Mouse (Mus musculus): ENCODE measurements at regions not wholly inside any gene's neighbourhood (a gene's known extent, or its start where the extent isn't known, plus 50 kb on each side); places are given as distances from the start of the nearest gene placed in this dataset.

DNA sequence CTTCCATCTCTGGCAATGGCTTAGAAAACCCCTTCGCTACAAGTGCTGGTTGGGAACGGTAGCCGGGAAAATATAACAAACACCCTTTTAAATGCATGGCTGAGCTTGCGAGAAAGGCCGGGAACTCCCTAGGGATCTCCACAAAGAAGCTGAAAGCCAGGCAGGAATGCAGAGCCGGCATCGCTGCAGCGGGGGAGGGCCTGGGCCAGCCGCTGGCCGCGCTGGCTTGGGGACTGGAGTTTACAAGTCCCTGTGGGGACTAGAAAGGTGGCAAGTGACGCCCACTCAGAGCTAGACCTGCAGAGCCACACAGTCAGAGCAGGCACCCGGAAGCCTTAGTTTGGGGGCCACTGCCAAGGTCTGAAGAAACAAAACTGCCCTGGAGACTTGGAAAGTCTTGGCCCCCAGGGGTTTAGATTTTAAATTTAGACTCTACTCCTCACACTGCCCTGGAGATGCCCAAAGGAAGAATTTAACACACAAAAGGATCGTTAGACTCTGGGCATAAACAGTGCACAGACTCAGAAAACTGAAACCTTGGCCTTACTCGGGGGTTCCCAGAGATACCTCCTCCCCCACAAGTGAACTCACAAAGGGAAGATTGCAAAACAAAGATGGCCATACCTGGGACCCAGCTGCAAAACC is 59.4 kb downstream of the 1700001O22Rik start:
- no peaks in the 10 kb centered on the region for H3K36me3 ChIP-seq (ENCODE audit: control insufficient read depth, insufficient read depth, low read length, poor library complexity, severe bottlenecking)
- H3K27me3 ChIP-seq (ENCODE audit: control insufficient read depth, insufficient read depth, low read length, poor library complexity, severe bottlenecking): no peaks in the 10 kb centered on the region
- DNase-seq (ENCODE audit: low read depth, low spot score): no peak

DNA sequence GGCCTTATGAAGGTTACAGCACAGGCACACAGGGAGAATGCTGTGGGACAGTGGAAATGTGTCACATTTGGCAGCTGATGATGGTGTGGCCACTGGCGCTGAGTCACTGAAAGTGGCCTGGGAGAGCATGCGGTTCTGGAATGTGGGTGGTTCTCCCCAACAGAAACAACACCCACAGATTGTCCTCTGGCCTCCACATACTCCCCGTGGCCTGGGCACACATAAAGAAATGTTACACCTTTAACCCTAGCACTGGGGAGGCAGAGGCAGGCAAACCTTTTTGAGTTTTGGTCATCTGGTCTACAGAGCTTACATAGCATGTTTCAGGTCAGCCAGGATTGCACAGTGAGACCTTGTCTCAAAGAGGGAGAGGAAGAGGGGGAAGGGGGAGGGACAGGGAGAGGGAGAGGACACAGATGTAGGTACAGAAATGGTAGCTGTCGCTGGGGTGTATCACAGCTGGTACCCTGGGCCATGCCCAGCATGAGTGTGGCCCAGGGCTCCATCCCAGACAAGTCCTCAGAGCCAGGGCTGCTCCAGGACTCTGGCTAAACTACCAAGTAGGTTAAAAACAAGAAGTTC is 60.1 kb downstream of the 1700001O22Rik start:
- no peaks in the 10 kb centered on the region for H3K36me3 ChIP-seq (ENCODE audit: control insufficient read depth, insufficient read depth, low read length, poor library complexity, severe bottlenecking)
- H3K27me3 ChIP-seq (ENCODE audit: control insufficient read depth, insufficient read depth, low read length, poor library complexity, severe bottlenecking): no peaks in the 10 kb centered on the region
- no peak for DNase-seq (ENCODE audit: low read depth, low spot score)

DNA sequence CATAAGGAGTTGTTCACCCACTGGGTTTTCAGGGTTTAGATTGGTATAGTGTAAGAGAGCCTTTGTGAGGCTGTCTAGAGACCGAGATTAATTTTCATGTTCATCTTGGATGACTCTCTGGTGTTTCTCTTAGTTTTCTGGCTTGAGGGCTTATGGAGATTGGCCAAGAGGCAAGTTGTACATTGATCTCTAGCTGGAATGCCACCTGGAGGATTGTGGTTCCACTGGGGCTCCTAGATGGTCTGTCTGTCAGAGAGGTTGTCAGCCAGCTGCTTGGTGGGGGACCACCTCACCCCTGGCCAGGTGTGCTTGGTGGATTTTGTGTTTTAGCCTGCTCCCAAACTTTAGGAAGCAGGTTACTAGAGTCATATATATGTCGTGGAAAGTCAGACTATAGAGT is 62.0 kb downstream of the 1700001O22Rik start:
- DNase-seq (ENCODE audit: low read depth, low spot score): no peak

DNA sequence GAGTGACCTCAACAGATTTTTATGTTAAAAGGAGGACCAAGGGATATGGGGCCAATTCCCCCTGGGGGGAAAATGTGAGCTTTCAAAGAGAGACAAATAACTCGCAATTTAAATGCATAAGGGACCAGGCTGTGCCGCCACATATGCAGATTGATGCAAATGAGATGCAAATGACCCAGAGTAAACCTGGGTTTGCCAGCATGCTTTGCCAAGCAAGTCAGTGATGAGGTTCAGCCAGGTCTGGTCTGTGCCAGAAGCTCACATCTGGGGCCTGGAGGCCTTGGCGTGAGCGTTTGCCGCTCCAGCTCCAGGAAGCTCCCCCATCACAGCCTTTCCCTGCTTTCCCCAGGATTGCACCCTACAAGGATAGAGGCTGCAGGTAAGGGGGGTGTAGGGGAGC is 65.7 kb downstream of the 1700001O22Rik start:
- Histone ChIP-seq H3K36me3 (ENCODE audit: control insufficient read depth, insufficient read depth, low read length, poor library complexity, severe bottlenecking) (no peaks in the 10 kb centered on the region), H3K27me3 (ENCODE audit: control insufficient read depth, insufficient read depth, low read length, poor library complexity, severe bottlenecking) (no peaks in the 10 kb centered on the region)
- no peak for DNase-seq (ENCODE audit: low read depth, low spot score)

More for the DNA sequence above, 62.0 kb downstream of the 1700001O22Rik start:
- no peaks in the 10 kb centered on the region for H3K36me3 ChIP-seq (ENCODE audit: control insufficient read depth, insufficient read depth, low read length, poor library complexity, severe bottlenecking)
- H3K27me3 ChIP-seq (ENCODE audit: control insufficient read depth, insufficient read depth, low read length, poor library complexity, severe bottlenecking): no peaks in the 10 kb centered on the region

DNA sequence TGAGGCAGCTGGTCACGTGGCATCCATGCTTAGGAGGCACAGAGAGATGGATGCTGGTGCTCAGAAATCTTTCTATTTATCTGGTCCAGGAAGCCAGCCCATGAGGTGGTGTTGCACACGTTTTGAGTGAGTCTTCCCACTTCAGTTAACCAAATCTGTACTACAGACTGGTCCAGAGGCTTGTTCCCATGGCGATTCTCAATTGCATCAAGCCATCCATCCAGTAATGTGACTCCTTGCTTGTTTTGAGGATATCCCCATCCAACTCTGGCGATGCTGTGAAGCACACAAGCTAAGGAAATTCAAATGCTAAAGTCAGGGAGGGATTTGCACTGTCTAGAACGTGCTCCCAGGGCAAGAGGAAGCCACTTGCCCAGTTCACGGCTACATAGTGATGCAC is 66.8 kb downstream of the 1700001O22Rik start:
- no peak for DNase-seq (ENCODE audit: low read depth, low spot score)
- Histone ChIP-seq H3K27me3 (ENCODE audit: control insufficient read depth, insufficient read depth, low read length, poor library complexity, severe bottlenecking) (no peaks in the 10 kb centered on the region), H3K36me3 (ENCODE audit: control insufficient read depth, insufficient read depth, low read length, poor library complexity, severe bottlenecking) (no peaks in the 10 kb centered on the region)

DNA sequence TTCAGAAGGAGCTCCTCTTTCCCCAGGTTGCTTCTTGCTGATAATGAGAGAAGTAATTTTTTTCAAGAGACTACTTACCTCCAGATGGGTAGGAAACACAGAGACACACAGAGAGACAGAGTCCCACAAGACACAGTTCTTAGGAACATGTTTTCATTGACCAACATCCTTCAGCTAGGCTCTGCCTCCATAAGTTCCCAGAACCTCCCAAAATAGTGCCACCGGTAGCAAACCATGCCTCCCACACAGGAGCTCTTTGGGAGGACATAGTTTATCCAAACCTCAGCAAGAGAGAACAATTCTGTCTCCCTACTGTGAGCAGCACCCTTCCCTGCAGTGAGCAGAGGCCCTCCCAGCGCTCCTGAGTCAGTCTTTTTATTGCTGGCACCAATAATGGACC is 67.2 kb downstream of the 1700001O22Rik start:
- Histone ChIP-seq H3K27me3 (ENCODE audit: control insufficient read depth, insufficient read depth, low read length, poor library complexity, severe bottlenecking) (no peaks in the 10 kb centered on the region), H3K36me3 (ENCODE audit: control insufficient read depth, insufficient read depth, low read length, poor library complexity, severe bottlenecking) (no peaks in the 10 kb centered on the region)
- no peak for DNase-seq (ENCODE audit: low read depth, low spot score)

DNA sequence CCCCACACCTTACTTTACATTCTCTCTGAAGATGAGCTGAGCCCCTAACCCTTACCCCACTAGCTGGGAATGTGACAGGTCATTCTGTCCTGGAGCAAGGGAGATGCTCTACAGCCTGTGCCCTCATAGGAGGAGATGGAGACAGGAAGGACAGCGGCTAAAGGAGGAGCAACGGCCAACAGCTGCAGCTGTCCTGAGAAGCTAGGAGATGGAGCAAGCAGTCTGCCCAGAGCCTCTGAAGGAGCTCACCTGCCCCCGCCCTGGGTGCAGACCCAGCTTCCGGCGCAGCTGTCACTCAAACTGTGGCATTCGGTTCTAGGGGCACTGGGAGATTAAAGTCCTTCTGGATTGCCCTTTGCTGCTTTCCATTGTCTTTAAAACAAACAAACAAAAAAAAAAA is 69.6 kb downstream of the 1700001O22Rik start:
- DNase-seq (ENCODE audit: low read depth, low spot score): no peak
- Histone ChIP-seq H3K36me3 (ENCODE audit: control insufficient read depth, insufficient read depth, low read length, poor library complexity, severe bottlenecking) (no peaks in the 10 kb centered on the region), H3K27me3 (ENCODE audit: control insufficient read depth, insufficient read depth, low read length, poor library complexity, severe bottlenecking) (no peaks in the 10 kb centered on the region)

DNA sequence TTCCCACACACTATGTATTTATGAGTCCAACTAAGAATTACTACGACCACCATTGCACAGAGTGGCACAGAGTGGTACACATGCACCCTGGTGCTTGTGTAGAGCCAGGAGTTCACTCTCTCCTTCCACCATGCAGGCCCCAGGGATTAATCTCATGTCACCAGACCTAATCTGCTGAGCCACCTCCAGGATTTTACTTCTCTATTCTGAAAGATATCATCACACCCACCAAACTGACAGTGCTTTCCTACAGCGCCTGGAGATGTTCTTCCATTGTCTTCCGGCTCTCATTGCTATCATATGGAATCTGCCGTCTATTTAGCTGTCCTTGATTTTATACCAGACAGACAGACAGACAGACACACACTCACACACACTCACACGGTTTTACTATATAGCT is 71.6 kb downstream of the 1700001O22Rik start:
- no peak for DNase-seq (ENCODE audit: low read depth, low spot score)
- H3K27me3 ChIP-seq (ENCODE audit: control insufficient read depth, insufficient read depth, low read length, poor library complexity, severe bottlenecking): no peaks in the 10 kb centered on the region
- no peaks in the 10 kb centered on the region for H3K36me3 ChIP-seq (ENCODE audit: control insufficient read depth, insufficient read depth, low read length, poor library complexity, severe bottlenecking)

DNA sequence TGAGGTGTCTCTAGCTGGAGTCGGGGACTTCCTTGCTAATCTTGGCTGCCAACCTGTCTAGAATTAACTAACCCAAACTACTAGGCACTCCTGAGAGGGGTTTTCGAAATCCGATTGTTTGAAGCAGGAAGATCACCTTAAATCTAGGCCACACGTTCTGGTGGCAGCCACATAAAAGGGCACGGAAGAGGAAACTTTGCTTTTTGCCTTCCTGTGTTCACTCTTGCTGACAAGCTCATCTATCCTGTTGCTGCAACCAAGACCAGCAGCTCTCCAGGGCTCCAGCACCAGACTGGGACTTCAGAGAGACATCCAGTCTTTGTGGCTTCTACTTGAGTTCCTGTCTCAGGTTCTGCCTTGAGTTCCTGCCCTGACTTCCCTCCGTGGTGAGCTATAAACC is 75.5 kb downstream of the 1700001O22Rik start:
- Histone ChIP-seq H3K27me3 (ENCODE audit: control insufficient read depth, insufficient read depth, low read length, poor library complexity, severe bottlenecking) (no peaks in the 10 kb centered on the region; the same call in none of the 2 replicates), H3K36me3 (ENCODE audit: control insufficient read depth, insufficient read depth, low read length, poor library complexity, severe bottlenecking) (no peaks in the 10 kb centered on the region)
- DNase-seq (ENCODE audit: low read depth, low spot score): no peak

DNA sequence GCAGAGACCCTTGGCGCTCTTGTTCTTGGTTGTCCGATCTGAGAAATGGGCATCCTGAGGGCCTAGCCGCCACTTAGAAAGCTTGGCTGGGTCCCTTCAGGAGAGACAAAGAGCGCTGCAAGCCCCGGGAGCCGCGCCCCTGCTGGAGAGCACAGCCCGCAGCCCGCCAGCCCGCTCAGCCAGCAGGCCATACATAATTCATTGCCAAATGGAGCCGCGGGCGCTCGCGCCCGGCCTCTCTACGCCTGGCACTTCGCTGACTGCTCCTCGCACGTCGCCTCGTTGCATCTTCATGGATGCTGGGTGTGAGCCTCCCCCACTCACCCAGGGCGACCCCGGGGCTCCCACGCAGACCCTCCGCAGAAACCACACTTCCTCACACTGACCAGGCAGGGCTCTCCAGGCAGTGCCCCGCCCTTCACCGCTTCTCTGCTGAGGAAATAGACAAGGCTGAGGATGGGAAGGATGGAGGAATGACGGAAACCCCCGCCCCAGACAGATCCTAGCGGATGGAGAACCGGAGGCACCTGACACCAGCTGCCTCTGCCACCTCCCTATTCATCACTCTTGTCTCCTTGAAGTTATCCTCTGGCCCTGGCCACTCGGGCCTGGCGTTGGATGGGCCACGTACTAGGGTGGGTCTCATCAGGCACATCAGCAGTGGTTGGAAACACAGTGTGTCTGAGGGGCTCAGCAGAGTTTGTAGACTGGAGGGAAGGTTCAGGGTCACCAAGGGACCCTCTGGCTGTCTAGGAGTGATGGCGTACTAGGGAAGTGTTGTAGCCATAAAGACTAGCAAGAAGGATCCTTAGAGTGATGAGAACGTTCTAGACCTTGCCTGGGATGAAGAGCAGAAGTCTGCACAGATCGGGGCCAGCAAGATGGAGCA is 77.6 kb downstream of the 1700001O22Rik start:
- Histone ChIP-seq H3K36me3 (ENCODE audit: control insufficient read depth, insufficient read depth, low read length, poor library complexity, severe bottlenecking) (no peaks in the 10 kb centered on the region), H3K27me3 (ENCODE audit: control insufficient read depth, insufficient read depth, low read length, poor library complexity, severe bottlenecking) (no peaks in the 10 kb centered on the region; the same call in none of the 2 replicates)
- no peak for DNase-seq (ENCODE audit: low read depth, low spot score)

DNA sequence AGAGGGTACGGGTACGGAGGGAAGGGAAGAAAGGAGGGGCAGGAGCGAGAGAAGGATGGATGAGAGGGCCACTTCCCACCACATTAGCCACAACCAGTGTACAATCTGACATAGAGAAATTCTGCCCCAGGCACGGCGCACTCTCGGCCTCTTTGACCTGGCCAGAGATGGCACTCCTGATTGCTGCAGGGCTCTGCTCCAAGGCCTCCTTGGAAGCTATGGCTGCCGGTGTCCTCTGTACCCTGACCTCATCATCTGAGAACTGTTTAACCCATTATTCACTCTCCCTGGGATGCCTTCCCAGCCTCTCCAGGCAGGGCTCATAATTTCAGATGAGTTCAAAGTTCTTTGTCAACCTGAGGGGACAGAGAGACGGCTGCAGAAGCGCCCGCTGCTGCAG is 78.3 kb downstream of the 1700001O22Rik start:
- DNase-seq (ENCODE audit: low read depth, low spot score): no peak
- Histone ChIP-seq H3K27me3 (ENCODE audit: control insufficient read depth, insufficient read depth, low read length, poor library complexity, severe bottlenecking) (no peaks in the 10 kb centered on the region; the same call in none of the 2 replicates), H3K36me3 (ENCODE audit: control insufficient read depth, insufficient read depth, low read length, poor library complexity, severe bottlenecking) (no peaks in the 10 kb centered on the region)

DNA sequence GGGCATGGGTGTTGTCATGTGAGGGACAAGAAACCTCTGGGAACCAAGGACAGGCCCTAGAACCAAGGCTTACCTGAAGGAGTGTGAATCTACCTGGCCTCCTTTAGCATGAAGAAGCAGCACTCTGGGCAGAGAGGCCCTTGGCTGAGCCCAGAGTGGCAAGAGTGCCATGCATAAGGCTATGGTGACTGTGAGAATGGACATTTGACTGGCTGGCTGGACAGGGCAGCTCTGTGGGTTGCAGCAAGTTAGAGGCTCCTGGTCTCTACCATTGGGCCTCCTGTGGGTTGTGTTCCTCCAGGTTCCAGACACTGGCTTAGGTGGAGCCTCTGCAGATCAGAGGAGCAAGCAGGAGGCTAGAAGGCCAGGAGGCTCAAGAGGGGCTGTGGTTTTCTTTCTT is 78.9 kb downstream of the 1700001O22Rik start:
- Histone ChIP-seq H3K36me3 (ENCODE audit: control insufficient read depth, insufficient read depth, low read length, poor library complexity, severe bottlenecking) (no peaks in the 10 kb centered on the region), H3K27me3 (ENCODE audit: control insufficient read depth, insufficient read depth, low read length, poor library complexity, severe bottlenecking) (no peaks in the 10 kb centered on the region; the same call in none of the 2 replicates)
- no peak for DNase-seq (ENCODE audit: low read depth, low spot score)

DNA sequence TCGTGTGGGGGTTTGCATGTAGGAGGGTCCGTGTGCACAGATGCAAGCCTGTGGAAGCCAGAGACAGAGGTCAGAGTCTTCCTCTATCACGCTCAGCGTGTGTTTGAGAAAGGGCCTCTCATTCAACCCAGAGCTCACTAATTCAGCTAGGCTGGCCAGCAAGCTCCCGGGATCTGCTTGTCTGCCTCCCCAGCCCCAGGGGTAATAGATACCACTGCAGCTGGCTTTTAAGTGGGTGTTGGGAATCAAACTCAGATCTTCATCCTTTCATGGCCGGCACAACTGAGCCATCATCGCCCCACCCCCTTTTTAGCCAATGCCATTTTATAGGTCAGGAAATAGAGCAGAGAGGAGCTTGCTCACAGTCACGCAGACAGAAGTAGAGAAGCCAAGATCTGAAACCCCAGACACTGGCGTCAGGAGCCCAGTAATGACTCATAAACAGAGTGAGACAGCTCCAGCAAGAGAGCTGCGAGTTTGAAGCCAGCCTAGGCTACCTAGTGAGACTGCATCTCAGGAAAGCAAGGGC is 80.3 kb downstream of the 1700001O22Rik start:
- no peaks in the 10 kb centered on the region; the same call in none of the 2 replicates for H3K27me3 ChIP-seq (ENCODE audit: control insufficient read depth, insufficient read depth, low read length, poor library complexity, severe bottlenecking)
- no peaks in the 10 kb centered on the region for H3K36me3 ChIP-seq (ENCODE audit: control insufficient read depth, insufficient read depth, low read length, poor library complexity, severe bottlenecking)
- DNase-seq (ENCODE audit: low read depth, low spot score): no peak

DNA sequence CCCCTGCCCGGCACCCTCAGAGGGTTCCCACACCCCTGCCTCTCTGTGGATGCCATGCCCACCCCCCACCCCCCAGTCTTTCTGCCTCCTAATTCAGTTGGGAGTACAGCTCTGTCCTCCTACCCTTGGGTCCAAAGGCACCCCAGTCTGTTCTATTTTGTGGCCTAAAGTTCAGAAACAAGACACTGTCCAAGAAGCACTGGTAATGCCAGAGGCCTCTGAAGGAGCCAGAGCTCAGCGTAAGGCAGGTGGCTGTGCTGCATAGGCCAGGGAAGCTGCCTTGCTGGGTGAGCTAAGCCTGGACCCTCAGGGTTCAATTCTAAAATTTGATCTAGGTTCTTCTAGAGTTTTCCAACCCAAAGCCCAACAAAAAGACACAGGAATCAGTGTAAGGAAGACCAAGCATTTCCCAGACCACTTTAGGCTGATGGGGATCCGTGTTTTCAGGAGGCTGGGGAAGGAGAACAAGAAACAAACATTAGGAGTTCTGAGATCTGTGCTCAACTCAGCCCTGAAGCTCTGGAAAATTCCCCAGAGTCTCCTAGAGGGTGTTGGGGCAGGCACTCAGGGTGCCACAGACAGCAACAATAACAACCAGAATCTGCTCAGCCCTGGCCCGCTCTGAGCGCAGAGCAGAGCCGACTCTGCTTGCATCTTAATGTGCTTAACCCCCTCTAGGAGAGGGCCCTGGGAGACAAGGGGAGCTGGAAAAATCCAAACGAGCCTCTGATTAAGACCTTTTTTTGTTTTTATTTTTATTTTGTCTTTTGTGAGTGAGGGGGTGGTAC is 81.0 kb downstream of the 1700001O22Rik start:
- Histone ChIP-seq H3K36me3 (ENCODE audit: control insufficient read depth, insufficient read depth, low read length, poor library complexity, severe bottlenecking) (no peaks in the 10 kb centered on the region), H3K27me3 (ENCODE audit: control insufficient read depth, insufficient read depth, low read length, poor library complexity, severe bottlenecking) (no peaks in the 10 kb centered on the region; the same call in none of the 2 replicates)
- DNase-seq (ENCODE audit: low read depth, low spot score): no peak

All from splenic B cell, adult 2 months (primary cell).